Mouse (Mus musculus) stomach, embryonic 16.5 days (tissue): ENCODE data around the gene Nhsl1. TPM values are rescaled to one million over a fixed set of nuclear protein-coding genes. Genes with fewer than 3 reads are reported as not detected.

Experiments used
- ATAC-seq: fragments of 200-750 bp; cut with Nextera tagmentation; 2 replicates; pipeline ENCODE4 v1.8.0; 2017; ENCODE audit warnings: moderate number of reproducible peaks, moderate TSS enrichment; ENCODE audit not compliant: insufficient read depth, low FRiP score
- H3K27ac ChIP-seq: fragments of 300-500 bp; sonication (generic); 2 replicates; pipeline ENCODE4 v1.5.1; 2014; ENCODE audit warnings: low read length
- H3K27me3 ChIP-seq: fragments of 300-500 bp; sonication (generic); 2 replicates; pipeline ENCODE4 v1.6.1; 2014; ENCODE audit warnings: low read length, control low read depth, mixed read lengths; ENCODE audit not compliant: control insufficient read depth, insufficient read depth
- H3K36me3 ChIP-seq: fragments of 300-500 bp; sonication (generic); 2 replicates; pipeline ENCODE4 v1.6.1; 2014; ENCODE audit warnings: low read length; ENCODE audit not compliant: control insufficient read depth, insufficient read depth
- H3K4me1 ChIP-seq: fragments of 300-500 bp; sonication (generic); 2 replicates; pipeline ENCODE4 v1.6.1; 2014; ENCODE audit warnings: low read length, control low read depth, mixed read lengths; ENCODE audit not compliant: control insufficient read depth, insufficient read depth
- H3K4me2 ChIP-seq: fragments of 300-500 bp; sonication (generic); 2 replicates; pipeline ENCODE4 v1.6.1; 2014; ENCODE audit warnings: low read depth, low read length, mixed read lengths
- H3K4me3 ChIP-seq: fragments of 300-500 bp; sonication (generic); replicated peaks from 2 replicates; pipeline ENCODE4 v1.5.1; 2014; ENCODE audit warnings: mild to moderate bottlenecking, low read length
- H3K9ac ChIP-seq: fragments of 300-500 bp; sonication (generic); 2 replicates; pipeline ENCODE4 v1.6.1; 2014; ENCODE audit warnings: low read length
- H3K9me3 ChIP-seq: fragments of 300-500 bp; sonication (generic); replicated peaks from 2 replicates; pipeline ENCODE4 v1.6.1; 2016; ENCODE audit warnings: low read length, control low read depth; ENCODE audit not compliant: control insufficient read depth
- WGBS: fragments of 180-500 bp; shearing (Covaris S2); extraction: QIAGEN DNeasy Blood & Tissue Kit; methylation state at CpG from one replicate; pipeline ENCODE4 v1.1.7; 2014; 5-methylcytosine and 5-hydroxymethylcytosine counted together
- polyA plus RNA-seq: library from polyadenylated mRNA; unstranded; fragments of >200 nt; fragmentation: Nextera tagmentation; extraction: Ambion mirVana; gene quantifications from 2 replicates; pipeline ENCODE4 v1.2.1, GENCODE M21; 2015

Nhsl1 gene
- polyA plus RNA-seq, 1 experiment from 2014 or later, result 7.0 TPM

GRCm38 (mm10) chr10:18454161-18454560 is 135.4 kb downstream of the Nhsl1 start:
- ATAC-seq, result no peak
- WGBS, result 56% methylated on average over 3 of the region's 3 CpGs
- H3K4me1 ChIP-seq, result no peaks in the 10 kb centered on the region; the same call in 1 of the 2 replicates

DNA sequence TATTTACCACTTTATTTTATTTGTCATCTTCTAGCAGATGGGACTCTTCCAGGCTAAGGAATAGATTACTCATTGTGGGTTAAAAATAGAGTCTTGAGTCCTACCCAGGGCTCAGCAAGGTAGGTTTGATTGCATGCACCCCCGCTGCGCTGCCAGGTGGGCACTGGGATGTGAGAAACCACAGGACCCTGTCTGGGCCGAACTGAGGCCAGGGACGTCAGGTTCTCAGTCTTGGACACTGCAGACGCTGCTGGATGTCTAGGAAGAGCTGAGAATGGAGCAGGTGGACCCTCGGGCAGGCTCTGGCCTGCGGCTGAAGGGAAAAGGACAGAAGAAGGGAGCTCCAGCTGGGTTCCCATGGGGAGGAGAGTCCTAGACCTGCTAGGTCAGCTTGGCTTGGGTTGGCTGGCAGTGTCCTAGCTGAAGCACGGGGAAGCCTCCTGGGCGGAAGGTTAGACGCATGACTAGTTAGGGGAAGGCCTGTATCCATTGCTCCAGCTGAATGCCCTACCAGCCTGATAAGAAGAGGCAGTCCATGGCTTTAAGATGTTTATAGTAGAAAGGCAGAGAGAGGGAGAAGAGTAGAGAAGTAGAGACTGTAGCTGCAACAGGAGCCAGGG is 136.6 kb downstream of the Nhsl1 start:
- 94% methylated on average over 10 of the region's 10 CpGs for WGBS
- ATAC-seq, result no peak
- H3K4me1 ChIP-seq, result no peaks in the 10 kb centered on the region; the same call in 1 of the 2 replicates

More at GRCm38 (mm10) chr10:18454161-18454560, 135.4 kb downstream of the Nhsl1 start:
- Histone ChIP-seq H3K27ac (no peak overlapping the region), H3K36me3 (no peaks in the 10 kb centered on the region), H3K9me3 (no peaks in the 10 kb centered on the region), H3K4me2 (no peak overlapping the region), H3K4me3 (no peak overlapping the region), H3K9ac (no peak overlapping the region), H3K27me3 (no peaks in the 10 kb centered on the region)

GRCm38 (mm10) chr10:18457808-18458475 is 139.2 kb downstream of the Nhsl1 start:
- H3K4me1 ChIP-seq, result no peaks in the 10 kb centered on the region; the same call in 1 of the 2 replicates
- H3K4me3 ChIP-seq, result no peak overlapping the region
- H3K4me2 ChIP-seq, result no peak overlapping the region
- WGBS, result 66% methylated on average over 8 of the region's 8 CpGs
- no peaks in the 10 kb centered on the region for H3K27me3 ChIP-seq
- no peak for ATAC-seq
- no peak overlapping the region for H3K27ac ChIP-seq
- no peaks in the 10 kb centered on the region for H3K36me3 ChIP-seq
- H3K9me3 ChIP-seq, result no peaks in the 10 kb centered on the region
- no peak overlapping the region for H3K9ac ChIP-seq

More for the DNA sequence above, 136.6 kb downstream of the Nhsl1 start:
- H3K36me3 ChIP-seq, result no peaks in the 10 kb centered on the region
- no peak overlapping the region for H3K4me3 ChIP-seq
- no peak overlapping the region for H3K27ac ChIP-seq
- no peaks in the 10 kb centered on the region for H3K9me3 ChIP-seq
- H3K27me3 ChIP-seq, result no peaks in the 10 kb centered on the region
- H3K9ac ChIP-seq, result no peak overlapping the region
- H3K4me2 ChIP-seq, result no peak overlapping the region

- Histone ChIP-seq H3K36me3 (no peaks in the 10 kb centered on the region), H3K27ac (no peak overlapping the region), H3K27me3 (no peaks in the 10 kb centered on the region), H3K9me3 (no peaks in the 10 kb centered on the region), H3K9ac (no peak overlapping the region), H3K4me1 (no peaks in the 10 kb centered on the region; the same call in 1 of the 2 replicates), H3K4me3 (no peak overlapping the region), H3K4me2 (no peak overlapping the region)
- ATAC-seq, result no peak
- WGBS, result 92% methylated on average over 13 of the region's 13 CpGs
These were observed 142.6 kb downstream of the Nhsl1 start for GRCm38 (mm10) chr10:18461336-18461735.

DNA sequence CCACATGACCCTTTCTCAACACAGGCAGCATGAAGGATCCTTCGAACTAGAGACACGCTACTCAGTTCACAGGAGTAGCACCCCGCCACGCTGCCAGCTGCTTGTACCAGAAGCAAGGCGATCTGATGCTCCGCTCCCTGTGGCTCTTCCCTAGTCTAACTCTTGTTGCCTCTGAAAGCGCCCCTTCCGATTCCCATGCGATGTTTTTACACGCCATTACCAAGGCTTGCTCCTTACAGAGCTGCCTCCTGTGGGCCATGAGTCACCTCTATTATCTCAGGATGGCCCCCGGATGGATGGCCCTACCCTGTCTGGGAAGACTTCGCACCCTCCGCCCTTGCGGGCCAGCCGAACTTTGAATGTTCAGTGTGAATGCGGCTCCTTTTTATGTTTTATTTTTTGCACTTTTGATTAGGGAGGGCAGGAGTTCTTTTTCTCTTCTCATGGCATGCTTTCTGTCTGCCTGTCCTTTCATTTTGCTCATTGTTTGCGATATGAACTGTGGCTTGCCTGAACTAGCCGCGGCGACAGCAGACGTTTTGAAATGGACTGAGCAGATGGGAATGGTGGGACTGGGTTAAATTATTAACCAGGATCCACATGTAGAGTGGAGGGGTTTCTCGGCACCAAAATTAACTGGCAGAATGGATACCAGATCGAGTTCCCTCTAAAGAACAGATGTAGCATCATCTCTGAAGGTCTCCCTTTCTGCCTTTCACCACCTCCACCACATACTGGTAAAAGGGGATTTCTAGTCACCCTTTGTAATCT is 144.5 kb downstream of the Nhsl1 start:
- 59% methylated on average over 23 of the region's 23 CpGs for WGBS
- Histone ChIP-seq H3K36me3 (no peaks in the 10 kb centered on the region), H3K4me1 (no peaks in the 10 kb centered on the region), H3K4me2 (peak overlapping the region; percentile 42), H3K4me3 (0 out of 2 replicates have a peak overlapping the region, but pooled peaks have one; percentile 14), H3K27ac (peak overlapping the region; percentile 68), H3K9me3 (no peaks in the 10 kb centered on the region), H3K9ac (peak overlapping the region; percentile 50; the same call in 1 of the 2 replicates), H3K27me3 (no peaks in the 10 kb centered on the region)
- ATAC-seq, result no peak

DNA sequence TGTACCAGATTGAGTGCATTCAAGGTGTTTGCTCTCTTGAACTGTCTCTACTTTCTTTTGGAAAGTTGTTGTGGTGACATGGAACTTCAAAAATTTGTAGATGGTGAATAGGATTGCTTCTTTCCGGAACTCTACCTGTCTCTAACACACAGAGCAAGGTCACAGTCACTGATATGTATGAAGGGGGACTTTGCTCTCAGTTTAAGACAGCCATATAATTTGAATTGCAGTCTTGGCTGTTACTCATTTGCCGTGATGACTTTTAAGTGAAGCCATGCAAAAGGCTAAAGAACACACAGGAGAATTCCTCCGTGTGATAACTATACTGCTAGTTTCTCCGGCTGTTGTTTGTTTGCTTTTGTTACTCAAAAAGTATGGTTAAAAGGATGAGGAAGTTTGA is 149.6 kb downstream of the Nhsl1 start:
- 39% methylated on average over 4 of the region's 4 CpGs for WGBS
- Histone ChIP-seq H3K4me1 (peaks cover 12% of the 10 kb centered on the region), H3K4me2 (no peak overlapping the region), H3K27me3 (no peaks in the 10 kb centered on the region), H3K4me3 (no peak overlapping the region), H3K9me3 (no peaks in the 10 kb centered on the region), H3K9ac (no peak overlapping the region), H3K36me3 (no peaks in the 10 kb centered on the region), H3K27ac (no peak overlapping the region)
- no peak for ATAC-seq

DNA sequence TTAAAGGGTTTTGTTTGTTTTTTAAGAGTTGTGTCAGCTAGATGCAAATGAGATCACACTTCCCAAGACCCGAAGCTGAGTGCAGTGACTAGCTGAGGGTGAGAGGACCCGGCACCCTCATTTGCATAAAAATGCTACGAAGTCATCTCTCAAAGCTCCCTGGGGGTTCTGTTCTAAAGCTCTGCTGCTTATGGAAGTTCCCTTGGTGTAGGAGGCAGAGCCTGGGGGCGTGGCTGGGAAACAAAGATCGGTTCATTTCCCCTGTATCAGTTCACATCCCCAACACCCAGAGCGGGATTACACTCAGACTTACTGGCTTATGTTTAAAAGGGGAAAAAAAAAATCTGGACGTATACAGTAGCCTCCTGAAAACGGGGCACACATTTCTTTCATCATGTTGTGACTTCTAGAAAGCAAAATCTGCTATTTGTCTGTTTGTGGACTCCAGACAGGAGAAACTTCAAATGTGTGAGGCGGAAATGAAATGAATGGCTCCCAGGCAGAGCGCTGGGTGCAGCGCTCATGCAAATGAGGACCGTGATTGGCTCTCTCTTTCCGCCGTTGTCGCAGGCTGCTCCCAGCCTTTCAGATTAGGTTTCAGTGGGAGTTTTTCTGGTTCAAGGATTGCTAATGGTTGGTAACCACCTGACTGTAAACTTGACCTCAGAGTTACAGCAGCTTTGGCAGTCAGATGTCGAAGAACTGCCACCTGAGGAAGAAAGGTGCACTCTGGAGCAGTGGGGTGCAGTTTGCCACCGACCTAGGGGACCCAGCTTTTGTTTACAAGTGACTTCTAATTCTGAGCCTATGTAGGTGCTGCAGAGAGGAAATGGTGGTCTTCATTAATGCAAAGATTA is 150.7 kb downstream of the Nhsl1 start:
- Histone ChIP-seq H3K27me3 (no peaks in the 10 kb centered on the region), H3K4me1 (peaks cover 12% of the 10 kb centered on the region), H3K4me3 (peak overlapping the region; percentile 26), H3K36me3 (no peaks in the 10 kb centered on the region), H3K9ac (peak overlapping the region; percentile 7; the same call in 1 of the 2 replicates), H3K9me3 (no peaks in the 10 kb centered on the region), H3K27ac (no peak overlapping the region), H3K4me2 (peak overlapping the region; percentile 55)
- WGBS, result 5% methylated on average over 17 of the region's 17 CpGs
- peak; percentile 80; the same call in 1 of the 2 replicates for ATAC-seq

- WGBS, result 63% methylated on average over 20 of the region's 20 CpGs
- no peak overlapping the region for H3K27ac ChIP-seq
- peaks cover 12% of the 10 kb centered on the region for H3K4me1 ChIP-seq
- H3K9me3 ChIP-seq, result no peaks in the 10 kb centered on the region
- H3K4me2 ChIP-seq, result peak overlapping the region; percentile 30
- no peak for ATAC-seq
- no peaks in the 10 kb centered on the region for H3K27me3 ChIP-seq
- H3K36me3 ChIP-seq, result no peaks in the 10 kb centered on the region
- peak overlapping the region; percentile 53 for H3K9ac ChIP-seq
- H3K4me3 ChIP-seq, result no peak overlapping the region
These were observed 151.7 kb downstream of the Nhsl1 start for GRCm38 (mm10) chr10:18470351-18471060.
